Mouse (Mus musculus) NIH3T3 (cell line): ENCODE data around the gene Vmn1r192.
"Not testable (repeated sequence)": the region's sequence is repeated elsewhere in the genome, so short reads cannot be mapped to it uniquely, and the experiment has no call there.

Source experiments
- DNase-seq: peaks from one replicate; pipeline ENCODE4 v3.0.0-alpha.2; 2012; ENCODE audit warnings: low read depth

Gene Vmn1r192

DNA sequence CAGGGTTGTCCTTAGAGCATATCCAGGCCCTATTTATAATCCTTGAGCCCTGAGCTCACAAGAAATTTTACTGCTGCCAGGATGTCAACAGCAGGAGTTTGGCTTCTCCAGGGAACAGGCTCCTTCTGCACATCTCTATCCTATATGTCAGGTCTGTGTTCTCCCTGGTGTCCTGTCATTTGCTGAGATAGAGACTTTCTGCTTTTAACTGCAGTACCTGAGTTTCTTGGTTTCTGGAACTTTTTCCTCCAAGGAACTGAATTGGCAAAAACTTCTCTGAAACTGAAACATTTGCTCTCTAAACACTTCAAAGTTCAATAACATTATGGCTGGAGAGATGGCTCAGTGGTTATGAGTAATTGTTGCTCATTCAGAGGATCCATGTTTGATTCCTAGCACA, at the start of gene Vmn1r192:
Gene Vmn1r192, minus strand, starts transcription at position 101 of the 400 bp plus-strand sequence.
- no peak for DNase-seq

DNA sequence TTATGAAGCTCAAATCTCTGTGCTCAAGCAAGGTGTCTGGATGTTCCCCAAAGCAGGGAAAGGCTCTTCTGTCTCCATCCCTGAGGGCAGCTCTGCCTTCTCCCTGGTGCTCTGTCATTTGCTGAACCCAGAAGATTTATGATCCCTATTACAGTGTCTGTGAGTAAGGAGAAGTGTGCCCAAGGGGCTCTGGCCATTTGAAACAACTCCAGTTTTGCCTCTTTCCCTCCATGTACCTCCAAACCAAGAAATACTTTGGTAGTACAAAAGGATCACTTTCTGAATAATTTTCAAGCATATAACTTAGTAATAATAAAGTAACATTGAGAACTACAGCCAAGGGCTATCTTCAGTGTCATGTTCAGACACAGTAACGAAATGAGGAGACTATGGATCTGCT, 32.1 kb upstream of the Vmn1r192 start, which contains the start of gene Vmn1r193:
Gene Vmn1r193, minus strand, starts transcription at position 101 of the 400 bp plus-strand sequence.
- DNase-seq = not testable (repeated sequence)

DNA sequence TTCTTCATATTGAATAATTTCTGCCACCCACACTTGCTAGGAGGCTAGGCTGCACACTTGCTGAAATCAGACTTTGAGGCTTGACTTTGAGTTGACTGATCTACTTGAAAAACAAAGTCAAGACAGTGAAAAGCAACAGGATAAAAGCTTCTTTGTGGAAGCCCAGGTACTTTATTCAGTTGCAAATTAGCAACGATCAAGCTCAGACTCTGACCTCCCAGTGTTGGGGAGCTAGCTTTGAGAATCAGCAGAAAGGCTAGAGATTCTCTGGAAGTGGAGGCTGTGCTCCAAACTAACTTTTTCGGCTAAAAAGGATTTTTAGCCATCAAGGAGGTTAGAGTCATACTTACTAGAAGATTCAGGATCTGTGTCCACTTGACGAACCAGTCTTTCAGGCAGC, 1.8 kb upstream of the Vmn1r192 start:
- DNase-seq = not testable (repeated sequence)

DNA sequence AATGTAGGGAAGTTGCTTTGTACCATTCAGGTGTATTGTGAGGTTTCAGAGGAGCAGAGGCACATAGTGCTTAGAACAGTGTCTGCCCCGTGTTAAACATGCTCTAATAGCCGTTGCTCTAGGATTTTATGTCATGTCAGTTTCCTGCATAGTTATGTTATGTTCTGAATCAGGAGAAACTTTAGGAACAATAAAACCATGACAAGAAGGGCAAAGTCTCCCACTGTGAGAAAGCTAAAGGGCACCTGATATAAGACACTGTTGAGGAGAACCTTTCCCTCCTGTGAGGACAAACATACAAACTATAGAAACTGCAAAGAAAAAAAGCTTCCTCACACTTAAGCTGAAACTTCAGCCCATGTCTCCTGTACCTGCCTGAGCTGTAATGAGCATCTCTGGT, 556 bp downstream of the Vmn1r192 start:
- no peak for DNase-seq

DNA sequence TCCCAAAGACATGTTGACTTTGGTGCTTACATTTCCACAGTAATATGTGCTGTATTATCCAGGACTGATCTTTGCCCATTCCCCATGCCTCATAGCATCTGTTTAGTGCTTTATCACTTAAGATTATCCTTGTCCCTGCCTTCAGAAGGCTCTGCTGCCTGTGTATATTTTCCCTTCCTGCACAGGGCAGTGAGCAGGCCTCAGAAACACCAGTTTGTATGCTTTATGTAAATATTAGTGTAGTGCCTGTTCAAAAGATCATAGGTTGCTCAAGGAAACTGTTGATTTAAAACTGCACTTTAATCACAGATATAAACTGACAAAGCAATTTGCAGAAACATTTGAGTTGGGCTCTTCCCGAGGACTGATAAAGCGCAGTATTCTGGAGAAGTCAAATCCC, 1.6 kb downstream of the Vmn1r192 start:
- no peak for DNase-seq

DNA sequence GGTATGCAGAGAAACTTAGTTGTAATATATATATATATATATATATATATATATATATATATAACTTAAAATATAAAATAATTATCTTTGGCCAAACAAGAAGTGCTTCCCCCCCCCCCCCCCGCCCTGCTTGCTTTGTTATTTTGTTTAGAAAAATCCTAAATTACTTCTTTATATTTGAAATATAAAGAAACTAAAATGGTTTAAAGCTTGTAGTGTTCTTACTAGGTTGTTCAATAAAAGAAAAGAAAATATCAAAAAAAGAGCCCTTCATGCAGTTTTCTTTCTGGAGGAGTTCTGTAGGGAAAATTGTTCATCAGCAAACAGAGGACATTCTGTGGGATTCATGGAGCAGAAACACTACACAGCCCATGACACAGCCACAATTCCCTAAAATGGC, 7.1 kb downstream of the Vmn1r192 start, which contains the start of gene Vmn1r191:
Gene Vmn1r191, minus strand, starts transcription at position 101 of the 400 bp plus-strand sequence.
- DNase-seq = no peak

DNA sequence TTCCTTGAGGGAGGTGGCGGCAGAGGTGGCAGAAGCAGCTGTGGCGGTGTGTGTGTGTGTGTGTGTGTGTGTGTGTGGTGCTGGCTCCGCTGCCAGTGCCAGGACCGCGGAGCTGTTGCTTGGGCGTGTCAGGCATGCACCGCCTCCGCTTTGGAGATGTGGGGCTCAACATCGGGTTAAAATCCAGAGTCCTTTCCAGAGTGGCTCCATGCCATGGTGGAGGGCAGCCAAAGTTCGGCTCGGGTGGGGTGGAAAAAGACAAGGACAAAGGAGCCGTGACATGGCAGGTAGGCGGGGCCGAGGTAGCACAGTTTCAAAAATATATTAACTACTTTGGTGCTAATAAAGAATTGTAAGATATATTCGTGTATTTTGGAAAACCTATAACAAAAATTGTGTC, 22.5 kb downstream of the Vmn1r192 start:
- DNase-seq = no peak

DNA sequence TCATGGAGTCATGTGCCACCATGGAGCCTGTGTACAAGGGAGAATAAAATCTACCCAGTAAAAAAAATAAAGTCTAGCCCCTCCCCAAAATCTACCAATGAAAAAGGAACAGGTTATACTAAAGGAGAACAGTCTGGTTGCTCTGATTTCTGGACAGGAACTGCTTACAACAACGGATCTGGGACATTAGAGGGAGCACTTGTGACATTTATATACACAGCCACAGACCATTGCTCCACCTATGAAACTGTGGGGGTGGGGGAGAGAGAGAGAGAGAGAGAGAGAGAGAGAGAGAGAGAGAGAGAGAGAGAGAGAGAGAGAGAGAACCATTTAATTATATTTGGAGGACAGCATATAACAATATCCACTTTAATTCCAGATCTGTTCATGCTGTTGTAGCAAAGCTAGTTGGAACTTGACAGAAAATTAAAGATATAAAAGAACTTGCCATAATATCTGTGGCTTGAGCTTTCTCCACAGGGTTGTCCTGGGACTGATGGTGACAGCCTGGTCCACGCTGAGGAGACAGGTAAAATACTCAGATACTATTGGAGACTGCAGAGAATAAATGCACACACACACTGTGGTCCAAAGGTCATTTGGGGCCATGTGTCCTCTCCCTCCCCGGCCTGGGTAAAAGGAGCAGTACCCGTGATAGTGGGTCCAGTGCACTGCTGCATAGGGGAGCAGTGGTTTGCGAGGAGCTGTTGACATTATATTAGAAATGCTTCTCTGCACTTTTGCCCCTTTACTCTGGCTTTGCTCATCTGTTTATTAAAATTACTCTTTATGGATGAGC, 54.2 kb downstream of the Vmn1r192 start:
- DNase-seq = not testable (repeated sequence)
